Mouse (Mus musculus) neural tube, embryonic 10.5 days (tissue): ENCODE results near the gene Olfr1451.
"Not testable (repeated sequence)": the region's sequence is repeated elsewhere in the genome, so short reads cannot be mapped to it uniquely, and the experiment has no call there.

ENCODE experiments used
- DNase-seq: peaks from one replicate; pipeline ENCODE4 v3.0.0-alpha.2; 2017; ENCODE audit warnings: low spot score; ENCODE audit errors: extremely low spot score

The Olfr1451 gene

GRCm38 (mm10) chr19:12994714-12995113 is at the start of gene Olfr1451:
Olfr1451 (plus strand) TSS chr19:12995014.
- DNase-seq = no peak

- no peak for DNase-seq
Observed at GRCm38 (mm10) chr19:12949958-12950357, 44.9 kb upstream of the Olfr1451 start, which contains the start of gene Olfr1450. Olfr1450 (plus strand) TSS chr19:12950258.

- DNase-seq = not testable (repeated sequence)
Observed at GRCm38 (mm10) chr19:12970082-12970481, 24.7 kb upstream of the Olfr1451 start.

GRCm38 (mm10) chr19:12992316-12992715 is 2.5 kb upstream of the Olfr1451 start:
- DNase-seq = not testable (repeated sequence)

- DNase-seq = no peak
Observed at GRCm38 (mm10) chr19:13028227-13028626, 33.4 kb downstream of the Olfr1451 start, which contains the start of gene Olfr1453. Olfr1453 (minus strand) TSS chr19:13028327.
